Comparison of ENCODE assay signal across 15 mouse cellular contexts in the genomic region with DNA sequence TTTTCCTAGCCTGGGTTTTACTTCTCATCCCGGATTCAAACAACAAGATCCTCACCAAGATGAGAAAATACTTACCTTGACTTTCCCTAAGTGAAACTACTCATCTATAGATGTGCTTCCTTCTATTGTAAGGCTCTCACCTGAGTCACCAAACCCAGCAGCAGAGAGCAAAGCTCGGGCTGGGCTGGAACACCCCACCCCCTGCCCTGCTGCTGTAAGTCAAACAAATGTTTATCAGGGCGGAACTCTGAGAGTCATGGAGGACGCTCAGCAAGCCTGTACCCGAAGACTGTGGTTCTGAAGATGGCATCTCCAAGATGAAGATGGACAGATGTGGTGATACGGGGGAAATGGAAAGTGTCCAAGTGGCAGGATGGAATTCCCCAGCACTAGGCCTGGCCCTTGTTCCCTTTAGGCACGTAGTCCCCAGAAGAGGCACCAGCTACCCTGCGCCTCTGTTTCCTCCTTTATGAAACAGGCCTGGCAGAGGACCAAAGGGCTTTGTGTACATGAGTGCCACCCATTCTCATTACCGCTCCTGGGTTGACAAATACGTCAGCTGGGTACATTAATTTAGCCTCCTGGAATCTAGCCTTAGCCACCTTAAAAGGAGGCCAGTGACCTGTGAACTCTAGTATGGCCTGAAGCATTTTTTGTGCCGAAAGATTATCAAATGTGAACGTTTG. TPM values are rescaled to one million over a fixed set of nuclear protein-coding genes. Genes with fewer than 3 reads are reported as not detected.
A peak's percentile ranks its signal among the peaks of the same experiment; 100 is the strongest.
DNase-seq lines count a peak whose midpoint lies in the region; ATAC-seq lines count a peak whose summit lies in the region.
"Had no signal": no experiment of that assay in that cellular context is flagged by ENCODE, and none has a peak within 500 bp of the region (broad histone marks: within the 10 kb centered on the region; RNA-seq: fewer than 3 reads in every experiment).

No protein-coding gene starts in this region.

- H3K4me3 ChIP-seq in liver, embryonic 16.5 days (ENCODE audit: low read depth, low read length): no peak overlapping the region
- no peak overlapping the region for H3K4me3 ChIP-seq in stomach, embryonic 15.5 days (replicated peaks)
- H3K4me3 ChIP-seq in hindbrain, embryonic 10.5 days: no peak overlapping the region
- H3K4me3 ChIP-seq: embryonic facial prominence, embryonic 13.5 days; megakaryocyte, embryonic 14.5 days; neural tube, embryonic 12.5 days had no signal

- no peak overlapping the region for H3K9ac ChIP-seq in liver, embryonic 16.5 days (ENCODE audit: low read depth, low read length)
- no peak overlapping the region for H3K9ac ChIP-seq in stomach, embryonic 15.5 days
- H3K9ac ChIP-seq: embryonic facial prominence, embryonic 13.5 days; neural tube, embryonic 12.5 days had no signal

- DNase-seq in adrenal gland, adult 2 months: peak; percentile 36
- no peak for DNase-seq in adrenal gland, postnatal 14 days
- no peak for DNase-seq in liver
- DNase-seq in lung, adult 18-20 months: peak; percentile 83 to 90
- DNase-seq in thymus, adult 18-20 months: no peak
- no peak for DNase-seq in hindbrain, embryonic 10.5 days (ENCODE audit: low spot score)
- DNase-seq: cerebellum, adult 11-12 months; gastrocnemius, postnatal 10 days had no signal

- ATAC-seq in liver, embryonic 16.5 days (ENCODE audit: low read depth): peak; percentile 45
- ATAC-seq in stomach, embryonic 15.5 days (ENCODE audit: insufficient read depth, low FRiP score, low read depth): peak; percentile 86
- ATAC-seq: hindbrain, postnatal 0 days had no signal

- peaks cover 4% of the 10 kb centered on the region for H3K4me1 ChIP-seq in liver, embryonic 16.5 days (ENCODE audit: control insufficient read depth, low read depth, low read length)
- H3K4me1 ChIP-seq in stomach, embryonic 15.5 days: 0 out of 2 replicates have a peak, but pooled peaks cover 6% of the 10 kb centered on the region
- no peaks in the 10 kb centered on the region; the same call in 1 of the 2 replicates for H3K4me1 ChIP-seq in hindbrain, embryonic 10.5 days (replicated peaks)
- H3K4me1 ChIP-seq: embryonic facial prominence, embryonic 13.5 days; neural tube, embryonic 12.5 days had no signal

- H3K9me3 ChIP-seq in liver, embryonic 16.5 days (replicated peaks; ENCODE audit: control insufficient read depth, low read length): no peaks in the 10 kb centered on the region
- no peaks in the 10 kb centered on the region for H3K9me3 ChIP-seq in stomach, embryonic 15.5 days
- no peaks in the 10 kb centered on the region for H3K9me3 ChIP-seq in hindbrain, embryonic 10.5 days
- H3K9me3 ChIP-seq: embryonic facial prominence, embryonic 13.5 days; G1E; neural tube, embryonic 12.5 days had no signal

- 56% methylated on average over 12 of the region's 12 CpGs for WGBS in liver, embryonic 16.5 days (ENCODE audit: insufficient replicate concordance)
- 59% methylated on average over 12 of the region's 12 CpGs for WGBS in stomach, embryonic 15.5 days
- 86% methylated on average over 12 of the region's 12 CpGs for WGBS in hindbrain, embryonic 10.5 days

- no peaks in the 10 kb centered on the region for H3K27me3 ChIP-seq in liver, embryonic 16.5 days (ENCODE audit: control insufficient read depth, insufficient read depth, low read depth, low read length)
- H3K27me3 ChIP-seq in stomach, embryonic 15.5 days (replicated peaks): no peaks in the 10 kb centered on the region
- H3K27me3 ChIP-seq in hindbrain, embryonic 10.5 days (ENCODE audit: insufficient read depth, poor library complexity, severe bottlenecking): no peaks in the 10 kb centered on the region
- H3K27me3 ChIP-seq: embryonic facial prominence, embryonic 13.5 days; megakaryocyte, embryonic 14.5 days; neural tube, embryonic 12.5 days had no signal

- no peak overlapping the region for H3K27ac ChIP-seq in liver, embryonic 16.5 days (ENCODE audit: low read length)
- peak overlapping the region; percentile 60 for H3K27ac ChIP-seq in stomach, embryonic 15.5 days
- no peak overlapping the region for H3K27ac ChIP-seq in hindbrain, embryonic 10.5 days
- H3K27ac ChIP-seq: embryonic facial prominence, embryonic 13.5 days; hindbrain, postnatal 0 days; neural tube, embryonic 12.5 days had no signal

- no peak overlapping the region for H3K4me2 ChIP-seq in liver, embryonic 16.5 days (ENCODE audit: low read depth, low read length)
- H3K4me2 ChIP-seq in stomach, embryonic 15.5 days: no peak overlapping the region
- H3K4me2 ChIP-seq: embryonic facial prominence, embryonic 13.5 days; neural tube, embryonic 12.5 days had no signal

- no peaks in the 10 kb centered on the region for H3K36me3 ChIP-seq in liver, embryonic 16.5 days (ENCODE audit: control insufficient read depth, insufficient read depth)
- H3K36me3 ChIP-seq in stomach, embryonic 15.5 days: no peaks in the 10 kb centered on the region
- H3K36me3 ChIP-seq in hindbrain, embryonic 10.5 days: no peaks in the 10 kb centered on the region
- H3K36me3 ChIP-seq: embryonic facial prominence, embryonic 13.5 days; G1E; neural tube, embryonic 12.5 days had no signal

RNA-seq across cellular contexts. Expression of a gene that starts 36.3 kb away (rescaled TPM):
- total RNA-seq in adrenal gland, adult 2 months (2021): 10 to 100 TPM; 23.2 to 38.3 TPM
- polyA plus RNA-seq in adrenal gland, adult 2 months (2012; rRNA removed): 21.6 and 27.2 TPM in 2 replicates
- total RNA-seq in adrenal gland, postnatal 14 days (2021): 26.9 and 30.5 TPM in 2 replicates
- 3.0 and 4.4 TPM in 2 replicates for polyA plus RNA-seq in liver, embryonic 16.5 days (2015; fragmentation: Nextera tagmentation; extraction: Ambion mirVana)
- 17.9 and 19.2 TPM in 2 replicates for polyA plus RNA-seq in stomach, embryonic 15.5 days (2015; fragmentation: Nextera tagmentation; extraction: Ambion mirVana)
- polyA plus RNA-seq in hindbrain, embryonic 10.5 days (2016; fragmentation: Nextera tagmentation; extraction: Ambion mirVana): 13.9 and 14.7 TPM in 2 replicates

Comparison
In these comparisons a context has a peak if more than half of its experiments do, and no peak if none do; other contexts are left out.
1. DNase-seq: peak in adrenal gland, adult 2 months (single experiment) and lung, adult 18-20 months (2 of 2); none in adrenal gland, postnatal 14 days (single experiment), liver (single experiment), thymus, adult 18-20 months (0 of 2) and hindbrain, embryonic 10.5 days (single experiment).